Mouse (Mus musculus) kidney, adult 9 months (tissue): Measurements from ENCODE around the gene Txnrd1.

Source experiments
- DNase-seq: peaks from one replicate; pipeline ENCODE4 v3.0.0; 2022

Gene Txnrd1

DNA sequence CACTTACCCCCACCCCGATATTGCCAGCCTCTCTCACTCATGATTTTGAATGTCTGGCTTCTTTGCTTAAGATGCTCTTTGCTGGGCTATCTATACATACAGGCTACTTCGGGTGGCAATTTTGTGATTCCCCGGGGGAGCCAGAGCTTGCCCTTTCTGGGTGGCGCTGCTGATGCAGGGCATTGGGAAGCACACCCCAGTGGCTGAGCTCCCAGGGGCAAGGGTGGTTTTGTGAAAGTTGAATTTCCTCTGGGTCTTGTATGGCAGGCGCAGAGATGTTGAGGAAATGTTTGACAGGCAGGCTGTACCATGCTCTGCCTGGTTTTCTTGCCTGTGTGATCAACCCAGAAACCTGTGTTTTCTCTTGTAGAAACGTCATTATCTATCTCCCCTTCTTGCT is 15.1 kb upstream of the Txnrd1 start:
- no peak for DNase-seq

DNA sequence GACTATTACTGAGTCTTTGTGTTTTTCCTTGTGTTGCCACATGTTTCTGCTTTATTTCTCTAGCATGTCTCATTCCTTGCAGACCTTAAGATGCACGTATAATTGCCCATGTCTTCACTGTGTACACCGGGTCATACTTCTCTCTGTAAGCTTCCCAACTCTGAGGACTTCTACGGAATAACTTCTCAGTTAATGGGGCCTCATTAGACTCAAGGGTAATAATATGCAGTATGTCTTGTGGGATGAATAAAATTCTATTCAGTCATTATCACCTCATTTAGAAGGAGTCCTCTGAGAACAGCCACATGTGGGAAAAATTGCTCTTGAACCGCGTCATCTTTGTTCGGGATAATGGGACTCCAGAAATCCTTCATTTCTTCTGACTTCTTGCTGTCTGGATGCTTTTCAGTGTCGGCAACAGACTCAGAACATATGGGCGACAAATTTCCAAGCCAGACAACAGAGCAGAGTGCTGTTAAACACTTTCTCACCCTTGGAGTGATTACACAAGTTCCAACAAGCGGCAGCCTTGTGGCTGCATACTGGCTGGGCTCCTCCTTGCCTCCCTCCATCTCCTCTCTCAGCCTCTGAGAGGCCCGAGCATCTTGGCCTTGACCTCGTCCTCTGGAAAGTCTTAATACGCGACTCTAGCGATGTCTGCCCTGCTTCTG is 10.5 kb upstream of the Txnrd1 start:
- no peak for DNase-seq

DNA sequence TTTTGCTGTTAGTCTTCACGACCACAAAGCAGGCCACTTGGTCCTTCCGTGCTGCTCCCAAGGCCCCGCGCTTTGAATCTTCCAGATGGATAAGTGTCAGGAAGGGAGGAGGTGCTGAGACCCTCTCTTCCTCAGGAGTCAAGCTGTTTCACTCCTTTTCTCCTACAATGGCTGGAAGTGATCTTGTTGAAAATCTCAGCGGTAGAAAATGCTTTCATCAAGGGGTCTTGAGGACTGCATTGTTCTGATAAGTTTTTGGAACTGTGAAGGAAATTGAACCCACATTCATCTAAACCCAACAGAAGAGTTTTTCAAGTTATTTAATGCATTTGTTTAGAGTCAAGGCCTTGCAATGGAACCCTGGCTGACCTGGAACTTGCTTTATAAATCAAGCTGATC is 10.0 kb upstream of the Txnrd1 start:
- no peak for DNase-seq

DNA sequence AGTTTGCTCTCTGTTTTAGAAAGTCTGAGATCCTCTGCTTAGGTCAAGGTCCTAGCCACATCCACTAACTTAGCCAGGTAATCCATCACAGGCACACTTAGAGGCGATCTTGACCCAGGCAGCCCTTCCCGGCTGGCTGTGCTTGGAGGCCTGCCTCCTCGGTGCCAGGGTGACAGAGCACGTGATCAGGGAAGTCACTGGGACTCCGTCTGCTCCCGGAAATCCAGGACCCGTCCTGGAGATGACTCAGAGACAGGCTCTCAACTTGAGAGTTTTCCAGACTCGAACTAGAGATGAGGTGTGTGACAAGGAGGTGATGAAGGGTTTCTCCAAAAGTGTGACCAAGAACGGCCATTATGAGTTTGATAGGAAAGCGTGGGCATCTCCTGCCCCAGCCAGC is 9.2 kb upstream of the Txnrd1 start:
- DNase-seq: no peak

DNA sequence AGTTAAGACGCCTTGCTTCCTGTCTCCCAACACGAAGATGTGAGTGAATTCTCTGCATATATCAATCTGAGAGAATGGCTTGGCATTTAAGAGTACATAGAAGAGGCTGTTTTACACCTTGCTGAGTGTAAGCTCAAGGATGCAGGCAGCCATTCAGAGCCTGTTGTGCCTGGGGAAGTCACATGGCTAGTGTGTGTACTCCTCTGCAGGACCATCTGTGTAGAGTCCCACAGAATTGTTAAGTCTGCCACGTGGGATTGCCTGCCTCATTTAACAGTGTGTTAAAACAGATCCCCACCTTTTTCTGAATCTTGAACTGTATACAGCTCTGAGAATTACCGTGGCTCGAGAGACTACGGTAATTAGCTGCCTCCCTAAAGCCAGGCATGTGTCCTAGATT is 7.2 kb upstream of the Txnrd1 start:
- DNase-seq: no peak

DNA sequence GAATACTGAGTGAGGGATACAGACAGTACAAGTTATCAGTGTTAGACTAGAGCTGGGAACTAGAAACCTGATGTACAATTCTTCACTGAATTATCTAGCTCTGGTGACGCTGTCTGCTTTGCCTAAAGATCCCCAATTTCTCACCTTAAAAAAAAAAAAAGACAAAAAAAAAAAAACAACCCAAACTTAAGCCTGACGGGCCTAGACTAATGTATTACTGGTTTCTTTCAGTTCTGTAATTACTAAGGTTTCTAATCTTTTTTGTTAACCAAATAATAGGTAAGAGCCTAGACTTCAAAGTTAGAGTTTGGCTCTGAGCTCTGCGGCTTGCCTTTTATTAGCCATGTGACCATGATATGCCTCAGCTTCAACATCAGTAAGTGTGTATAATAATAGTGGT is 2.1 kb downstream of the Txnrd1 start:
- no peak for DNase-seq

DNA sequence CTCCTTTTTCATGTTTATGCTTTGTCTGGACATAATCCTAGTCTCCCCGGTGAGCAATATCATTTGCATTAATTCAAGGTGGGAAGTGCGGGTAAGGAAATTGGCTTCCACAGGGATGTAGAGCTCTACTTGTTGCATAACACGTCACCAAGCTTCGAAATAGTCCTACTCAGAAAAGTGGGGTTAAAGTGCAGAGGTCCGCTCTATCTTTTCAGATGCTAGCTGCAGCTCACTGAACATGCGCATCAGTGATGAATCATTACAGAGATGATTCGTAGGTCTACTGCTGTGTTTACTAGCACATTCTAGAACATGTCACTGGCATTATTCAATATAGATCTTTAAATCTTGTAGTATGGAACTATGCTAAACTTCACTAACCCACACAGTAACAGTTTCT is 4.6 kb downstream of the Txnrd1 start:
- peak; percentile 26 for DNase-seq

DNA sequence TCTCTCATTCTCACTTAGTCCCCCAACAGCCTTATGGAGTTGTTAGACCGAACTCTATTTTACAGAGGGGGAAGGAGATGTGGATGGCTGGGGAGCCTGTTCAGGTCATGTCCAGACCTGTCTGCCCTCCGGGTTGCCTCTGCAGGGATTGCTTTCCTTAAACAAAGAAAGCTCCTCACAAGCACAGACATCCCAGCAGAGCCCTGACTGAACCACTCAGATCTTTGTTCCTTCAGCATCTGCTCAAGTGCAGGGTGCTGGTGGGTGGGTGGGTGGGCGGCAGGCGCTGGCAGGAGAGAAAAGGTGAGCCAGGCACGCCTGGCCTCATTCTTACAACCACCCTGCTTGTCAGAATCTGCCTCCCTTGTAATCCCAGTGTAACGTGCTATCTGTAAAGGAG is 10.3 kb downstream of the Txnrd1 start:
- no peak for DNase-seq

DNA sequence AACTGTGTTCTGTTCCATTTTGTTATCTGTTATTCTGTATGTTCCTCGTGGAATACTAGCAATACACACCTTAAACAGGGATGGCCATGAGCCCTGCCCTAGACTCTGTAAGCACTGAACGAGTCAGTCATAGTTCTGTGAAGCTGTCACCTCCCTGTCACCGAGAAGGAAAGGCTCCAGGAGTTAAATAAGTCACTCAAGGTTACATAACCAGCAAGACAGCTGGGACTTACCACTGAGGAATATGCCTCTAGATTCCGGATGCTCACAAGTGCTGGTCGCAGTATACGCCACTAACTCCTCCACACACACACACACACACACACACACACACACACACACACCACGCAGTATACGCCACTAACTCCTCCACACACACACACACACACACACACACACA is 11.0 kb downstream of the Txnrd1 start:
- DNase-seq: no peak

DNA sequence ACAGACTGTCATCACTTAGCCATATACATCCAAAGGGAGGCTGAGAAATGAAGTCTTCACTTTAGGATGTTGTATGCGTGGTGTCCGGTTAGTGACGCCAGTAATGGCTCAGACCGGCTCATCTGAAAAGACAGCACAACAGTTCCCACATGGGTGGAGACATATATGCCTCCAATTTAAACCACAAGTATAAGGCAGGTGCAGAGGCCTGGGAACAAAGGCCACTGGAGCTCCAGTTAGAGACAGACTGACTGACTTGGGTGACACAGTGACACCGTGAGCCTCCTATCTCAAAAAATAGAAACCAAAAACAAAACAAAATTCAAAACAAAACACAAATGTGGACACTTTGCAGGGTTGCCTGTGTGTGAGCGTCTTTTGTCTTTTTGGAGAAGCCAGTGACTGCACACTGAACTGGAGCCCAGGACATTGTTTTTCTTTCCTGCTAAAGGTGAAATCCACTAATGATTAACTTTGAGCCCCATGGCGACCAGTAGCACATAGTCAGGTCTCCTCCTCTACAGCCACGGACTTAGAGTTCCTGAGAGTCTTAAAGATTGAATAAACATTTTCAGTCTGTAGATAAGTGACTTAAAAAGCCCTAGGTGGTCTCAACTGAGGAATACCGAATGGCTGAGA is 14.2 kb downstream of the Txnrd1 start:
- DNase-seq: peak; percentile 74

DNA sequence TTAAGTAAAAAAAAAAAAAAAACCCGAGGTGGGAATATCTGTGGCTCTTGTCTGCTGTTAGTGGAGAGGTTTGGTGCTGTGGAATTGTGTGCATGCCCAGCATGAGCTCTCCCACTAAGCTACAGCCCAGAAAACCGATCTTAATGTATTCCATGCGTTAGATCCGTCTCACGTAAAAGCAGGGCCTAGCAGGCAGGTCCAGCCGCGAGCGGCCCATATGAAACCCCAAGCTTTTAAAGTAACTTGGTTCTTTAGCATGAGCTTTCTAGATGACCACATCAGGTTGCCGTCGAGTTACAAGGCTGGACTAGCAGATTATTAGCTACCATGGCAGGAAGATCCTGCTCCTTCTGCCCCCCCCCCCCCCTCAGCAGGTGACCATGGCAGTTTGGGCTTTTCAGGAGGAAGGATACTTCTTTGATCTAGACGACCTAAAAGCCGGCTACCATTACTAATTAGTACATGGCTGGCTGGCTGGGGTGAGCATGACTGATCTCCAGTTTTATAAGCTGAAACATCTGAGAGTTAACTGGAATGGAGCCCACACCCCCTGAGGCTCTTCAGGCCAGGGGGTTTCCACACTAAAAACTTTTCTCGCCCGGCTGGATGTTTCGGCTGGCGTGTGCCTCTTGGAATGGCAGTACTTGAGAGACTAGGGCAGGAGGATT is 16.1 kb downstream of the Txnrd1 start:
- DNase-seq: no peak

DNA sequence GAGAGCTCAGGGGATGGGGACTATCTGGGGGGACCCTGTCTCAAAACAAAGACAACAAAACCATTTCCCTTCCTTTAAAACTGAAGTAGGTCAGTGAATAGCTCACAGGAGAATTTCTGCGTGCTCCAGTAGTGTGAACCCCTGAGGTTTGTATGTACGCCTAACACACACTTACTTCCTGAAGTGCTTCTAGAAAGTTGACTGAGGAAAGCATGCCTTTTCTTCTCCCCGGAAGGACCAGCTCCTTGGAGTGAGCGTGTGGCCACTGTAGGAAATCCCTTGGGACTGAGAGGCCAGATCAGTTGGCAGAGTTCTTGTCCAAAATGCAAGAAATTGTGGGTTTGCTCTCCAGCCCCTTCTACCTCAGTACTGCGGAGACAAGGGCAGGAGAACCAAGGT is 16.6 kb downstream of the Txnrd1 start:
- DNase-seq: no peak

DNA sequence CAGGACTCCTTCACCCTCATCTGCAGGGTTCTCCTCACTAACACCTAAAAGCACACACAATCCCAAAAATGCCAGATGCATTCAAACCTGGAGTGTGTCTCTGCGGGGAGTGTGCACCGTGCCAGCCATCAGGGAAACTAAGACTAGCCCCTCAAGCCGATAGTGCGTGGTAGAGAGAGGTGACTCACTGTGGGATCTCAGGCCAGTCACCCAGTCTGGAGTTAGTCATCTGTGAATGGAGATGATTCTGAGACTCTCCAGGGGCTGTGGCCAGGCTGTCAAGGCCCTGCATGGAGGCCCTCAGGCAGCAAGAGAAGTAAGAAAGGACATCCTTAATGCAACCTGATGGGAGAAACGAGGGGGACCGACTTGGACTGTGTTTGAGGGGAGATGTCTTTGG is 18.0 kb downstream of the Txnrd1 start:
- DNase-seq: no peak

DNA sequence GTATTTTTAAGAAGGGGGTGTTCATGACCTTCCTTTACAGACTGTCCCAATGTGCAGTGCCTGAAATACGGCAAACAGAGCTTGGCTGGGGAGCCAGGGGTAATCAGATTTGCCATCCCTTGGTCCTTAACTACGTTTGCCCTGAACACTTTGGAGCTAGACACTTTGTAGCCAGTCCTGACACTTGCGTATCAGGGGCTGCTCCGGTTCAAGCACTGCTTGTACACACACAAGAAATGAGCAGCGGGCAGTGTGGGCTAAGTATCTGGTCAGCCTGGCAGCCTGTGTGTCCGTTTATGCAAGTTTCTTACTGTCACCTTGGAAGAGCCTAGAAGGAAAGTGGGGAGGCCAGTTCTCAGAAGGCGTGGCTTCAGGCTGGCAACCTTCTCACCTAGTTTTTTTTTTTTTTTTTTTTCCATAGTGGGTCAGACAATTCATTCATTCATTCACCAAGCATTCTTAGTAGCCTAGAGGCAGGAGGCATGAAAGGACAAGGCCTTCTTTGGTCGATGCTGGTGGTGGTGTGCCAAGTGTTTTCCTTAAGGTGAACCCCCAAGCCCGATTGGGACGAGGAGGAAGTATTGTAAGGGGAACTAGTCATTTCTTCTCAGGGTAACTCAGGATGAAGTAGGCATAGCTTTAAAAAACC is 24.4 kb downstream of the Txnrd1 start:
- peak; percentile 28 for DNase-seq

DNA sequence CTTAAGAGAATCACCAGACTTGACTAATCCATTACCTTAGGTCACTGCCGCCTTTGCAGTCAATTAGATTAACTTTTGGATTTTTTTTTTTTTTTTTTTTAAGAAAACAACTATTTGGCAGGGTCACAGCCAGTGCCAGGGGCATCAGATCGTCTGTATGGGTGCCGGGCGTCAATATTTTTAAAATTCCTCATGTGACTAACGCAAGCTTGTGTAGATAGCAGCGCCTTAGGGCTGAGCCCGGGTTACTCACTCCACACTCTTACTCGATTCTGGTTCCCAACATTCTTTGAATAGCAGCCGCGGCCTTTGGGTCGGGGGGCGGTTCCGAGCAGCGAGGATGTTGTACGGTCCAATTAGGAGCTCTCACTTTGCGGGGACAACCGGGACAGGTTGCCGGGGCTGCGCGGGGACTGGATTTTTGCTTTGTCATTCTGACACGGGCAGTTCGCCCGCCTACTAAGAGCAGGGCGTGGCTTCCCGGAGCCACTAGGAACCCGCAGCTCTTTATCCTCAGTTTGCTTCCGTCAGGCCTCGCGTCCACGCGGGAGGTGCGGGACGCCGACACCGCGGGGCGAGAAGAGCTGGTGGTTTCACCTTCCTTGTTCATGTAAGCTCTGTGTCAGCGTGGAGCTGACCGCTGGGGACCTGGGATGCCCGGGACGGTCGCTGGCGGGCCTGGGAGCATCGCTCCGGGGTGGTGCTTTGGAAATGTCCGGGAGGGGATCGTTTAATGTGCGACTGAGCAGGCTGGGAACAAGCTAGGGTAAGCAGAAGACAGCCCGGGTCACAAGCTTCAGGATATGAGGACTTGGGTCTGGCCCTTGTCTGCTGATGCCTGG is 25.2 kb downstream of the Txnrd1 start:
- peak; percentile 97 for DNase-seq

DNA sequence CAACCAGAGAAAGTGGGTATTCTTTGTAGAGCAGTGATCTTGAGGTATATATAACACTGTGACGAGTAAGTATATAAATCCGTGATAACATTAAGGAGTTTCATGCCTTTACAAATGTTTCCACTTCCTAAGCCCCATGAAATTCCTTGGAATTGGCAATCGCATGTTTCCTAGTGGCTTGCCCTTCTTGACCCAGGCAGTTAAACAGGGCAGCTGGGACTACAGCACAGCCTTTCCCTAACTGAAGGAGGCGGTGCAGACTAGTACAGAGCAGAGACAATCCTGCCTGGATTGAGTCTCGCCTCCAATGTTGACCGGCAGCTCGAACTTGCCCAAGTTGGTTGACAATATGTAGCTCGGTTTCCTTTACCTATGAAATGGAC is 25.8 kb downstream of the Txnrd1 start:
- peak; percentile 72 for DNase-seq

DNA sequence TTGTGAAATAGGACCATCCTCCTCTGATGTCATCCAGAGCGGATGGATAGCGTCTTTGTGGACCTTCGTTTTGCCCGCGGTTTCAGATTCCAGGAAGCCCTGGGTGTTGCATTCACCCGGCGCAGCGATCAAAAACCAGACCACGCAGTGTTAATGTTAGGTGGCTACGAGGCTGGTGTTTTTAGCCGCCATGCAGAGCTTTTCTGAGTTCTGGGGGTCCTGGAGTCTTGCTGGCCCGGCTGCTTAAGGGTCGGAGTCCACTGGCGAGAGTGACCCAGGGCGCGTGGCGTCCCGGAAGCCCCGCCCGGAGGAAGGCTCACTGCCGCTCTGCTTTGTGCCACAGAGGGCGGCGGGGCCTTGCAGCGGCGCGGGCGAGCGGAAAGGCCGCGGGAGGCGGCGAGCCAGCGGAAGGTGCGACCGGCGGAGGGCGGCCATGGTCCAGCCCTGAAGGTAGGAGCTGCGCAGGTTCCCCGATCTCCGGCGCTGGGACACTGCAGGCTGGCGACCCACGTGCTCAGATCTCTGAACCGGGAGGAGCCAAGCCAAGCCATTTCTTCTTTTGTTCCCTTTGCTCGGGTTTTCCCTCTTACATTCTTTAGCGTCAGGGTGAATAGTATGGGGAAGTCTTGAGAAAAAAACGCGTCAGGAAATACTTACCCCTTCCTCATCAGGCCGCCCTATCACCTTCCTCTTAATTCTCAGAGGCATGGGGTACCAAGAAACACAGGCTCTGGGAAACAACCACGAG is 26.6 kb downstream of the Txnrd1 start:
- DNase-seq: peak; percentile 88

DNA sequence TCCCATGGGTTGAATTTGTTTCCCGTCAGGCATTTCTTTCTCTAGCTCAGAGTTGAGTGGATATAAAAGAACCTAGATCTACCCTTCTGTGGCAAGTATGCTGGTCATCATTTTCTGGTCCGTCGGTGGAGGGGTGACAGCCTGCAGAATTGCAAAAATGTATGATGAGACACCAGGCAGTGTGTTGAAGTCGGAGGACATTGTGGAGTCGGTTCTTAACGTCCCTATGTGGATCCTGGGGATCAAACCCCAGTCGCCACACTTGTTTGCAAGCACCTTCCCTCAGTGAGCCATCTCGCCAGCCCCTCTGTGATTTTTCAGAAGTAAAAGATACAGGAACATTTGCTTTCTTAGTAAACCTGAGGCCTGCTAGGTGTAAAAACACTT is 27.2 kb downstream of the Txnrd1 start:
- DNase-seq: no peak

DNA sequence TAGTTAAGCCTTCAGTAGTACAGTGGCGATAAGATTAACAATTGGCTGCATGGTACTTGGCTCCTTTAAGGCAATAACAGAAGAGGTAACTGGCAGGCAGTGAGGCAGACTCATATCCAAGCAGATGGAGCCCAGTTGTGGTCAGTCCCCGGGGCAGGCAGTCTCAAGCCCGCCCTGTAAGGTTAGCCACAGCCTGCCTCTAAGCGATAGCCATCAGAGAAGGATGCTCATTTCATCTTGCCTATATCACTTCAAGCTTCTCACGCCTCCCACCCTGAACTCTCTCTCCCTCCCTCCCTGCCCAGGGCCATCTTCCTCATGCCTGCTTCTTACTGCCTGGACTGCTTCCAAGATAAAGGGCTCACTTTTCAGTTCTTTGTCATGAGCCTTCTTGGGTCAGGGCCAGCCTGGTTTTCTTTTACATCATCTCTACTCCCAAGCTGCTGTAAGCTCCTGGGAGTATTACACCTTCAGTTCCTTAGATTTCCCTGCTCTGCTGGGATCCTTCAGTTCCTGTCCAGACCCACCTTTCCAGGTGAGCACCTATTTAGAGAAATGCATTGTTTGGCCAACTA is 29.4 kb downstream of the Txnrd1 start:
- no peak for DNase-seq

DNA sequence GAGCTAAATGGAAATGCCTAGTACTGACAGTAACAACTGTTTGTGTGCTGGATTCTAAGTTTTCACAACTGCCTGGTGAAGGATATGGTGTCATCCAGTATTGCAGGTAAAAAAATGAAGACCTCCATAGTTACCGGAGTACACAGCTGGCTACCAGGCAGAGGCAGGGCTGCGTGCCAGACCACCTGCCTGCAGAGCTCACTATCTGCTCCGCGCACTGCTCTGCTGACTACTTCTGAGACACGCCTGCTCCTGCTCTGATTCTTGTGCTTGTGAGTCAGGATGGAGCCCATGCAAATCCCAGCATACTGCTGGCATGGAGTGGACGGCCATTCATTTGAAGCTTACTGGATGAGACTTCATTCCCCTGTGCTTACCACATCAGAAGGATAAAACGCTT is 30.1 kb downstream of the Txnrd1 start:
- no peak for DNase-seq

DNA sequence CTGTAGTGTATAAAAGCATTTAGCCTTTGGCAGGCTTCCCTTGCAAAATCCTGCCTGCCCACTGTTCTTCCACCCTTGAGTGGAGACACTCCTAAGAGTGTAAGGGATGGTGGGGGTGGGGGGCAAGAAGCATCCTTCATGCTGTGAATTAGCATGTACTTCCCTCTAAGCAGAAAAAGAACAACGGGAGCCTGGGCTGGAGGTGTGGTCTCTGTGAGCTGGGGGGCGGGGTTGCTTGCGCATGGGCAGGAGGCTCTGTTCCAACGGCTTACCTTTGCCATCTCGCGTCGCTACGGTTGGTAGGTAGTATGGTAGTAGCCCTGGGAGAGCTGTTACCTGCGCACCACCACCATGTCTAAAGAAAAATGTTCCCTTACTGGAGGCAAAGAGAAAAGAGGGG is 32.6 kb downstream of the Txnrd1 start, which contains the start of gene Eid3:
Eid3 (plus strand) TSS at position 271 of the 400 bp plus-strand sequence.
- DNase-seq: peak; percentile 32

DNA sequence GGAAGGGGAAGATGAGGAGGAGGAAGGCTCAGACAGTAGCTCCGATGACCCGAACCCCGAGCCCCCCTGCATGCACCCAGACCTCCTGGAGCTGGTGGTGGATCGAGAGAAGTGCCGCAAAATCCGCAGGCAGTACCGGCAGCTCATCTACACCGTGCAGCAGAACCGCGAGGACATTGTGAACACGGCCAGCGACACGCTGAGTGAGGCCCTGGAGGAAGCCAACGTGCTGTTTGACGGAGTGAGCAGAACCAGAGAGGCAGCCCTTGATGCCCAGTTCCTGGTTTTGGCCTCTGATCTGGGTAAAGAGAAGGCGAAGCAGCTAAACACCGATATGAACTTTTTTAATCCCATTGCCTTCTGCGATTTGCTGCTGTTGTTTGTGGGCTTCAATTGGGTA is 33.1 kb downstream of the Txnrd1 start:
- DNase-seq: no peak
